Mouse (Mus musculus) intestine, postnatal 0 days (tissue): ENCODE measurements around the gene Atf6. TPM values are rescaled to one million over a fixed set of nuclear protein-coding genes. Genes with fewer than 3 reads are reported as not detected.

Source experiments
- ATAC-seq: fragments of 200-750 bp; cut with Nextera tagmentation; 2 replicates; pipeline ENCODE4 v1.8.0; 2017; ENCODE audit warnings: mild to moderate bottlenecking, moderate TSS enrichment, moderate library complexity
- H3K27ac ChIP-seq: fragments of 300-500 bp; sonication (generic); 2 replicates; pipeline ENCODE4 v1.5.1; 2014; ENCODE audit warnings: mild to moderate bottlenecking, low read depth, low read length, moderate library complexity
- H3K27me3 ChIP-seq: fragments of 300-500 bp; sonication (generic); replicated peaks from 2 replicates; pipeline ENCODE4 v1.6.1; 2014; ENCODE audit warnings: low read length, mixed read lengths; ENCODE audit not compliant: control insufficient read depth, insufficient read depth
- H3K36me3 ChIP-seq: fragments of 300-500 bp; sonication (generic); 2 replicates; pipeline ENCODE4 v1.6.1; 2014; ENCODE audit warnings: mild to moderate bottlenecking, moderate library complexity; ENCODE audit not compliant: control insufficient read depth, insufficient read depth
- H3K4me1 ChIP-seq: fragments of 300-500 bp; sonication (generic); replicated peaks from 2 replicates; pipeline ENCODE4 v1.6.1; 2014; ENCODE audit warnings: antibody characterized with exemption, low read length, mixed read lengths; ENCODE audit not compliant: control insufficient read depth, insufficient read depth
- H3K4me2 ChIP-seq: fragments of 300-500 bp; sonication (generic); replicated peaks from 2 replicates; pipeline ENCODE4 v1.6.1; 2014; ENCODE audit warnings: low read depth, mild to moderate bottlenecking, moderate library complexity
- H3K4me3 ChIP-seq: fragments of 300-500 bp; sonication (generic); 2 replicates; pipeline ENCODE4 v1.5.1; 2014; ENCODE audit warnings: low read depth, low read length
- H3K9ac ChIP-seq: fragments of 300-500 bp; sonication (generic); 2 replicates; pipeline ENCODE4 v1.6.1; 2014; ENCODE audit warnings: mild to moderate bottlenecking, low read depth, low read length
- H3K9me3 ChIP-seq: fragments of 300-500 bp; sonication (generic); 2 replicates; pipeline ENCODE4 v1.6.1; 2016; ENCODE audit warnings: mixed run types; ENCODE audit not compliant: control insufficient read depth
- CTCF ChIP-seq: sonication (generic); IDR thresholded peaks from 2 replicates; pipeline ENCODE4 v1.5.1; 2016; ENCODE audit warnings: low read depth, mild to moderate bottlenecking, control low read depth, antibody characterized with exemption, moderate library complexity
- WGBS: fragments of 180-500 bp; shearing (Covaris S2); extraction: QIAGEN DNeasy Blood & Tissue Kit; methylation state at CpG from one replicate; pipeline ENCODE4 v1.1.7; 2014; 5-methylcytosine and 5-hydroxymethylcytosine counted together
- polyA plus RNA-seq: library from polyadenylated mRNA; unstranded; fragments of >200 nt; fragmentation: Nextera tagmentation; extraction: Ambion mirVana; gene quantifications from 2 replicates; pipeline ENCODE4 v1.2.1, GENCODE M21; 2015

The Atf6 gene
- polyA plus RNA-seq, 1 experiment from 2014 or later: 5.4 TPM

DNA sequence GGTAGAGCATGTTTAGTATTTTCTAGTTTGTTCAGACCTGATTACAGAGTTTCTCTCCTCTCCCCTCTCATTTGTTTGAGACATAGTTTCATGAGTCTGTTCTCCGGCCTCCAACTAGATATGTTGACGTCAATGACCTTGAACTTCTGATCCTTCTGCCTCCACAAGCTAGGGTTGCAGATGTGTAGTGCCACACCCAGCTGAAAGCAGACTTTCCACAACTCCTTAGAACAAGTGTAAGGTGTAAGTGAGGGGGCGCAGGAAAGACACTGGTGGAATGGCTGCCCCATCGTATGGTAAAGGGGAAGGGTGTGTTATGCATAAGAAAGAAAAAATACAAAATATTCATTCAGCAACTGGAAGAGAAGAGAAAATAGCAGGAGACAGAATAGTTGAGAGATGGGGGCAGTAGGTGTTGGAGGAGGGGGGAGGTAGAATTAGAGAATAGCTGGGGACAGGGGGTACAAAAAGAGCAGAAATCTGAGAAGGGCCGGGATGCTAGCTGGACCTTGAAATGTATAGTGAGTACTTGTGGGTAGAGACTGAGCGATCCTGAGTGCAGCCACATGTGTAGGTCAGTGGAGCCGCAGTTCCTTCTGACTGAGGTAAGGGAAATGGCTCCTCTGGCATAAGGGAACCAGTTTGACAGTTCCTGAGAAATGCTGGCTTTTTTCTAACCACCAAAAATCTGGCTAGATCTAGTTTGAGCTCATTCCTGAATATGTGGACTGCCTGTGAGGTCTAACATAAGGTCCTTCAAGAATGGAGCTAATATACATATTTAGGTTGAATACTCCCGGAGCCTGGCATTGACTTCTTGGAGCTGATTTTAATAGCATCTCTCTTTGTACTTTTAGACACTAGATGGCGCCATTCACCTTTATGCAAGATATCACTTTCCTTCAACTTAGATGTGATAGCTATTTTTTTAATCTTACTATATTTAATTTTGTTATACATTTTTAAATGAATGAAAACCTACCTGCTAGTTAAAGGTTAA lies 27.3 kb upstream of the Atf6 start:
- no peaks in the 10 kb centered on the region for H3K36me3 ChIP-seq
- TF ChIP-seq CTCF: peak; percentile 75

DNA sequence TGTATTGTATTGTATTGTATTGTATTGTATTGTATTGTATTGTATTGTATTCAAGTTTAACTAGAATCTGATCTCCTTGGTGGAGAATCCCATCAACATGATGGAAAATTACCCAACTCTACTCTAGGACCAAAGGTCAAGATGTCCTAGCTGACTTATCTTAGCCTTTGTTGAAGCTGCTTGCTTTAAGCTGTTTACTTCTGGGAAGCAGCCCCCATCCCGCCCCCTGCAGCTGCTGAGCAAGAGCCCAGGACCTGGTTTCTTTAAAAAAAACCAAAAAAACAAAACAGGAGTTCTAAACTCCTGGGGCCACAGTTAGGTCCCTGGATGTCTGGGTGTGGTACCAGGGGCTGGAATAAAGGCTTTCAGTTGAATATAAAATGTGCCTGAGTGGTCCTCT lies 24.7 kb upstream of the Atf6 start:
- Histone ChIP-seq H3K4me2 (no peak overlapping the region), H3K9ac (no peak overlapping the region), H3K36me3 (no peaks in the 10 kb centered on the region), H3K9me3 (no peaks in the 10 kb centered on the region), H3K27me3 (no peaks in the 10 kb centered on the region), H3K4me1 (no peaks in the 10 kb centered on the region), H3K4me3 (no peak overlapping the region), H3K27ac (no peak overlapping the region)
- ATAC-seq: no peak
- TF ChIP-seq CTCF: no peak
- WGBS: 55% methylated on average over 1 of the region's 1 CpGs

More for the DNA sequence above, 27.3 kb upstream of the Atf6 start:
- 50% methylated on average over 9 of the region's 9 CpGs for WGBS
- no peaks in the 10 kb centered on the region for H3K4me1 ChIP-seq
- no peaks in the 10 kb centered on the region for H3K9me3 ChIP-seq
- H3K27ac ChIP-seq: no peak overlapping the region
- H3K27me3 ChIP-seq: no peaks in the 10 kb centered on the region
- H3K4me2 ChIP-seq: no peak overlapping the region
- no peak overlapping the region for H3K4me3 ChIP-seq
- ATAC-seq: no peak
- H3K9ac ChIP-seq: no peak overlapping the region

DNA sequence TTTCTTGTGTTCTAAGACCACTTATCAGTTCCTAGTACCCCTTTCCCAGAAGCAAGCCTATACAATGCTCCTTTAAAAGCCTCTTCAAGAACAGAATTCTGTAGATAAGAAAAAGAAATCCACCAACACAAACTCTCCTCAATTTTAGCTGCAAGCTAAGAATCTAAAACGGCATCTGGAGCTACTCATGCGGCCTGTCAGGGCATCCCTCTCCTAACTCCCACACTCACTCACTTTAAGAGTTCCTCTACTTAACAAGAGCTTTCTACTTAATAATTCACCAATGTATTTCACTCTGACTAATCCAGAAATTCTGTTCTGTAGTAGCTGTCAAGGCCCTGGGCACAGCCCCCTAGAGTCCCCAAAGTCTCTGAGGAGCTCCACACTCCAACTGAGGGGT lies 24.1 kb upstream of the Atf6 start:
- Histone ChIP-seq H3K27me3 (no peaks in the 10 kb centered on the region), H3K9me3 (no peaks in the 10 kb centered on the region), H3K9ac (no peak overlapping the region), H3K4me3 (no peak overlapping the region), H3K27ac (no peak overlapping the region), H3K4me1 (no peaks in the 10 kb centered on the region), H3K36me3 (no peaks in the 10 kb centered on the region), H3K4me2 (no peak overlapping the region)
- TF ChIP-seq CTCF: no peak
- WGBS: 62% methylated on average over 2 of the region's 2 CpGs
- ATAC-seq: no peak

DNA sequence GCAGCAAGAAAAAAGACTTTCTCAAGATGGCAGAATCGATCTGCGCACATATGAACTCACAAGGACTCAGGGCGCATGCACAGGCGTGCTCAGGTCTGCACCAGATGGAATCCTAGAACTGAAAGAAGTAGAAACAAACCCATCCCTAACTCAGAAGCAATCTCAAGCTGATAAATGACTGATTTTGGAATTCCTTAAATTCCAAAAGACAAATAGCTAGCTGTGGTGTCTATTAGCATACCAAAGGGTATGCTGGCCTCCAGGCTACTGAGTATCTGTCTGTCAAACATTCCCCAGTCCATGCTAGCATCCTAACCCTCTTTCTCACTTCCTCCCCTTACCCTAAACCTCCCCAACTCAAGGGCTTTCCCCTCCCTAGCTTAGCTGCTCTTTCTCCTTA lies 21.7 kb upstream of the Atf6 start:
- H3K9ac ChIP-seq: no peak overlapping the region
- H3K4me2 ChIP-seq: no peak overlapping the region
- no peaks in the 10 kb centered on the region for H3K4me1 ChIP-seq
- TF ChIP-seq CTCF: no peak
- H3K27me3 ChIP-seq: no peaks in the 10 kb centered on the region
- no peak overlapping the region for H3K4me3 ChIP-seq
- WGBS: 86% methylated on average over 4 of the region's 4 CpGs
- H3K9me3 ChIP-seq: no peaks in the 10 kb centered on the region
- no peaks in the 10 kb centered on the region for H3K36me3 ChIP-seq
- no peak for ATAC-seq
- no peak overlapping the region for H3K27ac ChIP-seq

DNA sequence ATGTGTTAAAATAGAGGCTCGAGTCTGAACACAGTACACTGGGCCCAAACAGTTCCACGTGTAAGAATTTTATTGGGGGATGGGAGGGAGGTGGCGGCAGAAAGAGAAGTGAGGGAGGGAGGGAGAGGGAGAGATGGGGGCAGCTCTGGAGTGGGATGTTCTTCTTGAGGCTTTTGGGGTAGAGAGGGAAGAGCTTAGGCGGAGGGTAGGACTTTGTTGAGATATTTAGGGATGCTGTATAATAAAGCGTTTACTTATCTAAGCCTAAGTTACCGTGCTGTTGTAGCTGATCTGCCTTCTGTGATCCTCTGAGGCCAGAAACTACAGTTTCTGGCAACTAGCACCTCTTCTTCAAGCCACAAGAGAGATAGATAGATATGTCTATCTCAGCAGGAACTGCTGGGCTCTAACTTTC lies 18.5 kb upstream of the Atf6 start:
- 10% methylated on average over 6 of the region's 6 CpGs for WGBS
- Histone ChIP-seq H3K36me3 (no peaks in the 10 kb centered on the region; the same call in 1 of the 2 replicates), H3K9ac (no peak overlapping the region), H3K27ac (peak overlapping the region; percentile 95), H3K27me3 (no peaks in the 10 kb centered on the region), H3K9me3 (no peaks in the 10 kb centered on the region), H3K4me1 (no peaks in the 10 kb centered on the region), H3K4me3 (peak overlapping the region; percentile 13), H3K4me2 (peak overlapping the region; percentile 70)
- no peak for ATAC-seq
- no peak for TF ChIP-seq CTCF

DNA sequence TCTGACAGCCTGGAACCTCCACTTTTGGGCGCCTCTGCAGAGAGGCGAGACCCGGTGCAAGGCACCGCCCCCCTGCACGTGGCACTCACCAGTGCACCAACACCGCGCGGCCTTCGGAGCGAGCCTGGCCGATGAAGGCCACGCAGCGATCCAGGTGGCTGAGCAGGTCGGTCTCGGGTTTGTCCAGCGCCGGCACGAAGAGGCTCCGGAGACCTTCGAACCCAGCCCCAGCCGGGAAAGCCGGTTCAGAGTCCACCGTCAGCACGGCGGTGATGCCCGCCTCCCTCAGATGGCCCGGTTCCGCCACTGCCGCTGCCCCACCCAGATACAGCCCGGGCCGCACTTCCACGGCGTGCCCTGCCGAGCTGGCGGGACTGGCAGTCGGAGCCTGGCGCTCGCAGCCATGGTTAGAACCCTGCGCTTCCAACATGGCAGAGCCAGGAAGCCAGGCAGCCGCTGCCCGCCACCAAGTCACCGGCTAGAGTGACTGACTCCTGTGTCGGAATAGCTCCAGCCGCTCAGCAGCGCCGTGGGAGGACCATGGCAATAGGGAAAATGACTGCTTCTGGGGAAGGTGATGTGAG lies 17.5 kb upstream of the Atf6 start, which contains the start of the genes Gm26620 and Dusp12:
Gm26620 (plus strand) TSS at position 88 of the 584 bp plus-strand sequence.
Dusp12 (minus strand) TSS at position 563 of the 584 bp plus-strand sequence.
- peak within 1 kb of the TSS; percentile 47 for H3K9ac ChIP-seq
- peak; percentile 81 for TF ChIP-seq CTCF
- peaks cover 7% of the 10 kb centered on the region for H3K36me3 ChIP-seq
- H3K9me3 ChIP-seq: no peaks in the 10 kb centered on the region
- H3K27ac ChIP-seq: peak within 1 kb of the TSS; percentile 95
- H3K4me3 ChIP-seq: peak within 1 kb of the TSS; percentile 68
- whole genome bisulfite sequencing: under 1% methylated on average over 46 of the region's 46 CpGs
- H3K27me3 ChIP-seq: no peaks in the 10 kb centered on the region
- peak within 1 kb of the TSS; percentile 70 for H3K4me2 ChIP-seq
- peak; percentile 90 for ATAC-seq
- no peaks in the 10 kb centered on the region for H3K4me1 ChIP-seq
